Mouse (Mus musculus) heart, embryonic 14.5 days (tissue): ENCODE measurements around the gene Ccdc167. TPM values are rescaled to one million over a fixed set of nuclear protein-coding genes. Genes with fewer than 3 reads are reported as not detected.

ENCODE experiments used
- ATAC-seq: fragments of 200-750 bp; cut with Nextera tagmentation; 2 replicates; pipeline ENCODE4 v1.8.0; 2017; ENCODE audit warnings: low read depth, moderate TSS enrichment; ENCODE audit not compliant: insufficient number of reproducible peaks, insufficient read depth, low FRiP score
- H3K27ac ChIP-seq, 2 experiments: fragments of 200-500 bp in 1 of 2; fragments of 300-500 bp in 1 of 2; sonication (generic) in 1 of 2; replicated peaks in 1 of 2; 2 replicates each; pipeline ENCODE4 v1.5.1; 2012 to 2014; ENCODE audit warnings: low read depth in 2 of 2, low read length in 2 of 2, control low read depth in 1 of 2, mild to moderate bottlenecking in 1 of 2, mixed read lengths in 1 of 2; ENCODE audit not compliant: control insufficient read depth in 1 of 2, insufficient read depth in 1 of 2
- H3K27me3 ChIP-seq: fragments of 300-500 bp; sonication (generic); 2 replicates; pipeline ENCODE4 v1.6.1; 2014; ENCODE audit warnings: mild to moderate bottlenecking, low read length, control low read depth; ENCODE audit not compliant: control insufficient read depth, insufficient read depth
- H3K36me3 ChIP-seq: fragments of 300-500 bp; sonication (generic); 2 replicates; pipeline ENCODE4 v1.6.1; 2014; ENCODE audit warnings: mild to moderate bottlenecking, control low read depth, low read length, mixed read lengths; ENCODE audit not compliant: control insufficient read depth, insufficient read depth
- H3K4me1 ChIP-seq, 2 experiments: fragments of 200-500 bp in 1 of 2; fragments of 300-500 bp in 1 of 2; sonication (generic) in 1 of 2; 2 replicates each; pipeline ENCODE4 v1.6.1; 2012 to 2014; ENCODE audit warnings: low read length in 2 of 2, control low read depth in 1 of 2, mixed read lengths in 1 of 2; ENCODE audit not compliant: control insufficient read depth in 2 of 2, insufficient read depth in 2 of 2
- H3K4me2 ChIP-seq: fragments of 300-500 bp; sonication (generic); 2 replicates; pipeline ENCODE4 v1.6.1; 2014; ENCODE audit warnings: mild to moderate bottlenecking, low read length
- H3K4me3 ChIP-seq, 2 experiments: fragments of 200-500 bp in 1 of 2; fragments of 300-500 bp in 1 of 2; sonication (generic) in 1 of 2; 2 replicates each; pipeline ENCODE4 v1.5.1; 2012 to 2014; ENCODE audit warnings: low read length in 2 of 2, mild to moderate bottlenecking in 2 of 2, control low read depth in 1 of 2, low read depth in 1 of 2, moderate library complexity in 1 of 2; ENCODE audit not compliant: control insufficient read depth in 1 of 2, insufficient read depth in 1 of 2
- H3K9ac ChIP-seq: fragments of 300-500 bp; sonication (generic); 2 replicates; pipeline ENCODE4 v1.6.1; 2014; ENCODE audit warnings: mild to moderate bottlenecking, low read length
- H3K9me3 ChIP-seq: fragments of 300-500 bp; sonication (generic); 2 replicates; pipeline ENCODE4 v1.6.1; 2016; ENCODE audit warnings: low read length, control low read depth; ENCODE audit not compliant: control insufficient read depth
- WGBS: fragments of 180-500 bp; shearing (Covaris S2); extraction: QIAGEN DNeasy Blood & Tissue Kit; methylation state at CpG from one replicate; pipeline ENCODE4 v1.1.7; 2014; 5-methylcytosine and 5-hydroxymethylcytosine counted together
- polyA plus RNA-seq: library from polyadenylated mRNA; unstranded; fragments of >200 nt; fragmentation: Nextera tagmentation; extraction: Ambion mirVana; gene quantifications from 2 replicates; pipeline ENCODE4 v1.2.1, GENCODE M21; 2014

Gene Ccdc167
- polyA plus RNA-seq, 1 experiment from 2014 or later: 19.5 TPM

DNA sequence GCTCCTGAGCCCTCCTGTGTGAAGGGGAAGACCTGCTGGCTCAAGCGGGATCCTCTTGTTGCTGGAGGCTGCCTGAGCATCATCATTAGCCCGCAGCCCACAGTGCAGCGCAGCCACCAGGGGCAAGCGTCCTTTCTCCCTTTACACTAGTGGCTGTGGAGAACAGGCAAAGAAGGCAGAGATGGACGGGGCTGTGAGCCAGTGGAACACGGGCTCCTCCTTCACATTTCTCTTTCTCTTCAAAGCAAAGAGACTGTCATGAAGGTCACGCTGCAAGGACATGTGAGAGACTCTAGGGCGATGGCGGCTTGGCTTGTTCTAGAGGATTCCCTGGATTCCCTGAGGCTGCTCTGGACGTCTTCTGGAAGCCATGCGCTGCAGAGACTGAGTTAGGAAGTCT is 75.9 kb downstream of the Ccdc167 start:
- Histone ChIP-seq H3K27ac (peak overlapping the region; percentile 14 to 16; a peak in 1 of 4 replicates), H3K36me3 (peaks cover 65% of the 10 kb centered on the region), H3K9ac (no peak overlapping the region), H3K9me3 (no peaks in the 10 kb centered on the region), H3K4me3 (no peak overlapping the region), H3K27me3 (no peaks in the 10 kb centered on the region), H3K4me2 (no peak overlapping the region), H3K4me1 (peaks cover 14 to 26% of the 10 kb centered on the region in 2 experiments)
- ATAC-seq: no peak
- 78% methylated on average over 11 of the region's 11 CpGs for WGBS

DNA sequence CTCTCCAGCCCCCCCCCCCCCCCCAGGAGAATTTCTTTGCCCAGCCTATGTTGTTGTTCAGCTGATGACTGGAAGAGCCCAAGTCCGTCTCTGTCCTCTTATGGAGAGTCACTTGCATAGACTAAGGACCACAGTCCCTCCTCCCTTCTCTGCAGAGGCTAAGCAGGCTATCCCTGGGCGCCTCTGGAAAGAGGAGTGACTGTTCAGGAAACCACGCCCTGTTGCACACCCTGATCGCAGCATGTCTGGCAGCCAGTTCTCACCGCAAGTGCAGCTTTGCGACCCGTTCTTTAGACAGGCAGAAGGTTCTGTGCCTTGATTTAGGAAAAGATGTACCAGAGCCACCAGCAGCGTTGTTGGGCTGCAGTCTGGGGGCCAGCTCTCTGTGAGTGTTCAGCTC is 78.9 kb downstream of the Ccdc167 start:
- Histone ChIP-seq H3K36me3 (peaks cover 94% of the 10 kb centered on the region), H3K27me3 (no peaks in the 10 kb centered on the region), H3K4me3 (no peak overlapping the region), H3K9me3 (no peaks in the 10 kb centered on the region), H3K9ac (no peak overlapping the region), H3K4me1 (peaks cover 8 to 18% of the 10 kb centered on the region in 2 experiments; a peak in 3 of 4 replicates), H3K4me2 (no peak overlapping the region), H3K27ac (no peak overlapping the region)
- WGBS: 52% methylated on average over 8 of the region's 8 CpGs
- no peak for ATAC-seq

DNA sequence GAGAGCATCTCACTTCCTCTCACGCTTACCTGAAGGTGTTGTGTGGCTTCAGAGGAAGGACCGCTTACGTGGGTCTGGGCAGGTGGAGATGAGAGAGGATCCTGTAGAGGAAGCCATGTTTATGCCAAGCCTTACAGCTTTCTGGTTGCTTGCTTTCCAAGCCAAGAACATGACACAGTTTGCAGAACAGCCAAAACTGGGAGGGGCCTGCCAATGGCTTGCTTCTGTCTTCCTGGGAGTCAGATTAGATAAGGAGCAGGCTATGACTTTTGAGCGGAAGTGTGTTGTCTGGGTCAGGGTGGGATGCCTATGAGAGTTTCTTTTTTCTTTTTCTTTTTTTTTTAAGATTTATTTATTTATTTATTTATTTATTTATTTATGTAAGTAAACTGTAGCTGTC is 79.5 kb downstream of the Ccdc167 start:
- Histone ChIP-seq H3K27me3 (no peaks in the 10 kb centered on the region), H3K4me3 (no peak overlapping the region), H3K9me3 (no peaks in the 10 kb centered on the region), H3K4me2 (no peak overlapping the region), H3K9ac (no peak overlapping the region), H3K4me1 (peaks cover 8 to 18% of the 10 kb centered on the region in 2 experiments; a peak in 3 of 4 replicates), H3K36me3 (peaks cover 94% of the 10 kb centered on the region), H3K27ac (no peak overlapping the region)
- ATAC-seq: no peak
- WGBS: 67% methylated on average over 4 of the region's 4 CpGs

Other genes starting within 250 kb of the Ccdc167 start
- 14.1 and 16.5 TPM in 2 replicates for gene Pim1, start 226.3 kb downstream of the Ccdc167 start, polyA plus RNA-seq
- gene Gm17657, start 167.4 kb downstream of the Ccdc167 start, polyA plus RNA-seq: not detected in 2 replicates
- gene Tbc1d22b, start 167.3 kb downstream of the Ccdc167 start, polyA plus RNA-seq: 8.1 and 10.2 TPM in 2 replicates
- 0.41 TPM in 1 of 2 replicates, not detected in the other for gene Tmem217, start 164.7 kb downstream of the Ccdc167 start, polyA plus RNA-seq
- gene Rnf8, start 102.3 kb downstream of the Ccdc167 start, polyA plus RNA-seq: 49.4 and 51.1 TPM in 2 replicates
- gene Gm28043, start 102.2 kb downstream of the Ccdc167 start, polyA plus RNA-seq: 2.1 and 3.3 TPM in 2 replicates
- gene Cmtr1, start 56.4 kb downstream of the Ccdc167 start, polyA plus RNA-seq: 81.3 and 88.1 TPM in 2 replicates